26 mouse cellular contexts compared by ENCODE assay signal in genomic region chr1:77458751-77459385, GRCm38 (mm10). TPM values are rescaled to one million over a fixed set of nuclear protein-coding genes. Genes with fewer than 3 reads are reported as not detected.
A peak's percentile ranks its signal among the peaks of the same experiment; 100 is the strongest.
DNase-seq lines count a peak whose midpoint lies in the region; ATAC-seq and TF ChIP-seq lines count a peak whose summit lies in the region.
"Had no signal": no experiment of that assay in that cellular context is flagged by ENCODE, and none has a peak within 500 bp of the region (broad histone marks: within the 10 kb centered on the region; RNA-seq: fewer than 3 reads in every experiment).

No protein-coding gene starts in this region.

- no peaks in the 10 kb centered on the region for H3K9me3 ChIP-seq in intestine, embryonic 15.5 days
- H3K9me3 ChIP-seq: embryonic facial prominence, embryonic 12.5 days; embryonic facial prominence, embryonic 15.5 days; forebrain, embryonic 12.5 days; hindbrain, embryonic 10.5 days; hindbrain, embryonic 13.5 days had no signal

- H3K4me1 ChIP-seq in intestine, embryonic 15.5 days (replicated peaks) = peaks cover 17% of the 10 kb centered on the region
- peaks cover 17% of the 10 kb centered on the region; the same call in 1 of the 2 replicates for H3K4me1 ChIP-seq in small intestine, adult 2 months (ENCODE audit: control insufficient read depth, insufficient read depth, insufficient read length, low read length)

- no peak overlapping the region for H3K9ac ChIP-seq in intestine, embryonic 15.5 days
- H3K9ac ChIP-seq: embryonic facial prominence, embryonic 12.5 days; embryonic facial prominence, embryonic 15.5 days; forebrain, embryonic 12.5 days; hindbrain, embryonic 13.5 days had no signal

- intact Hi-C loops in heart, postnatal 14 days (cut with DNase I) = no loop called here

- no peaks in the 10 kb centered on the region for H3K36me3 ChIP-seq in intestine, embryonic 15.5 days
- no peaks in the 10 kb centered on the region for H3K36me3 ChIP-seq in small intestine, adult 2 months (ENCODE audit: control insufficient read depth, insufficient read depth, low read length)
- H3K36me3 ChIP-seq: embryonic facial prominence, embryonic 15.5 days; forebrain, embryonic 12.5 days; hindbrain, embryonic 13.5 days had no signal

- no peaks in the 10 kb centered on the region for H3K27me3 ChIP-seq in intestine, embryonic 15.5 days (replicated peaks)
- H3K27me3 ChIP-seq in small intestine, adult 2 months (ENCODE audit: control insufficient read depth, insufficient read depth, low read length) = no peaks in the 10 kb centered on the region
- H3K27me3 ChIP-seq: CH12.LX; embryonic facial prominence, embryonic 12.5 days; embryonic facial prominence, embryonic 15.5 days; forebrain, embryonic 12.5 days; hindbrain, embryonic 13.5 days had no signal

- H3K4me3 ChIP-seq in intestine, embryonic 15.5 days (replicated peaks) = no peak overlapping the region
- no peak overlapping the region for H3K4me3 ChIP-seq in small intestine, adult 2 months (ENCODE audit: low read depth, low read length)
- H3K4me3 ChIP-seq: embryonic facial prominence, embryonic 12.5 days; embryonic facial prominence, embryonic 15.5 days; forebrain, embryonic 12.5 days; hindbrain, embryonic 10.5 days; hindbrain, embryonic 13.5 days had no signal

- H3K4me2 ChIP-seq in intestine, embryonic 15.5 days (replicated peaks) = no peak overlapping the region
- H3K4me2 ChIP-seq: embryonic facial prominence, embryonic 12.5 days; embryonic facial prominence, embryonic 15.5 days; forebrain, embryonic 12.5 days; heart, embryonic 11.5 days; hindbrain, embryonic 13.5 days had no signal

- TF ChIP-seq POLR2A in small intestine, adult 2 months (IDR thresholded peaks at IDR 0.05; ENCODE audit: low read depth, low read length) = no peak

- TF ChIP-seq CTCF in small intestine, adult 2 months (IDR thresholded peaks at IDR 0.05; ENCODE audit: extremely low read depth, insufficient read length, insufficient replicate concordance, low read depth, low read length) = no peak

- DNase-seq in heart, adult 11 months = peak; percentile 55
- DNase-seq in heart, postnatal 14 days = no peak
- no peak for DNase-seq in layer of hippocampus, postnatal 36 days
- no peak for DNase-seq in cerebellum, postnatal 14 days
- DNase-seq in ovary, postnatal 14 days (ENCODE audit: low spot score) = no peak
- DNase-seq: adrenal gland, adult 8-10 months; adrenal gland, postnatal 36 days; B cell, adult 2 months; cerebellum, adult 18-20 months; cerebellum, adult 9-10 months; gastrocnemius, postnatal 10 days; gastrocnemius, postnatal 36 days; heart, postnatal 36 days; kidney, adult 11 months had no signal

- 62% methylated on average over 7 of the region's 7 CpGs for WGBS in intestine, embryonic 15.5 days
- WGBS in small intestine, adult 2 months = 35% methylated on average over 7 of the region's 7 CpGs

- no peak overlapping the region for H3K27ac ChIP-seq in intestine, embryonic 15.5 days
- H3K27ac ChIP-seq in small intestine, adult 2 months (ENCODE audit: insufficient read depth, low read depth, low read length) = 0 out of 2 replicates have a peak overlapping the region, but pooled peaks have one; percentile 56
- H3K27ac ChIP-seq: embryonic facial prominence, embryonic 12.5 days; embryonic facial prominence, embryonic 15.5 days; forebrain, embryonic 12.5 days; hindbrain, embryonic 10.5 days; hindbrain, embryonic 13.5 days had no signal

- ATAC-seq in intestine, embryonic 15.5 days = peak; percentile 72
- ATAC-seq: activated CD4-positive, CD25-positive, alpha-beta regulatory T cell, adult 4 months; forebrain, embryonic 16.5 days; hindbrain, embryonic 16.5 days had no signal

RNA-seq across cellular contexts. Expression of gene Epha4, which starts 56.0 kb away (rescaled TPM):
- 10 to 100 TPM; 15.2 to 18.1 TPM for total RNA-seq in heart, postnatal 14 days (2021)
- 8.7 and 10.4 TPM in 2 replicates for polyA plus RNA-seq in intestine, embryonic 15.5 days (2015; fragmentation: Nextera tagmentation; extraction: Ambion mirVana)
- polyA plus RNA-seq in small intestine, adult 2 months (2012; rRNA removed) = 2.0 and 2.6 TPM in 2 replicates
- 100 to 1,000 TPM; 298 to 325 TPM for total RNA-seq in layer of hippocampus, postnatal 36 days (2021)

Comparison
In these comparisons a context has a peak if more than half of its experiments do, and no peak if none do; other contexts are left out.
1. RNA of gene Epha4, which starts 56.0 kb away (total RNA-seq): 298 to 325 TPM in layer of hippocampus, postnatal 36 days; 15.2 to 18.1 TPM in heart, postnatal 14 days; every median in the first group is over 10 times any median in the second.